Mouse (Mus musculus) adrenal gland (tissue): ENCODE results near the gene Hoxd3.

ENCODE experiments used
- intact Hi-C: fragments of 180-260 bp; cut with DNase I; formaldehyde crosslinking; loops from one replicate; pipeline ENCODE4 v1.15.1; 2025

Hoxd3 gene

GRCm38 (mm10) chr2:74704393-74704998, 7.2 kb upstream of the Hoxd3 start, which contains the start of gene Hoxd8:
Gene Hoxd8 (plus strand): TSS chr2:74704615.
- intact Hi-C loops, result loop anchor here (2.0 to 5.0 kb wide), 4 partner anchors 258 to 883 kb away; no protein-coding TSS in a partner anchor

- intact Hi-C loops, result loop anchor here (2.0 to 5.0 kb wide), 4 partner anchors 257 to 882 kb away; no protein-coding TSS in a partner anchor
Measured at GRCm38 (mm10) chr2:74704999-74705466, 6.7 kb upstream of the Hoxd3 start.

GRCm38 (mm10) chr2:74705467-74706089, 6.1 kb upstream of the Hoxd3 start:
- intact Hi-C loops, result loop anchor here (2.0 kb wide), 1 partner anchor 433 kb away; no protein-coding TSS in a partner anchor

GRCm38 (mm10) chr2:74706393-74706960, 5.2 kb upstream of the Hoxd3 start:
- intact Hi-C loops, result no loop called here

GRCm38 (mm10) chr2:74707599-74707998, 4.1 kb upstream of the Hoxd3 start:
- intact Hi-C loops, result no loop called here

- intact Hi-C loops, result no loop called here
Measured at GRCm38 (mm10) chr2:74708676-74709075, 3.1 kb upstream of the Hoxd3 start.

- intact Hi-C loops, result loop anchor here (10.0 kb wide), 1 partner anchor 115 kb away; the partner anchor contains the start of gene Mtx2
Measured at GRCm38 (mm10) chr2:74709465-74710419, 2.0 kb upstream of the Hoxd3 start.

- intact Hi-C loops, result loop anchor here (10.0 kb wide), 1 partner anchor 114 kb away; the partner anchor contains the start of gene Mtx2
Measured at GRCm38 (mm10) chr2:74710929-74711543, 691 bp upstream of the Hoxd3 start.

GRCm38 (mm10) chr2:74713239-74714150, 1.8 kb downstream of the Hoxd3 start:
- intact Hi-C loops, result loop anchor here (10.0 kb wide), 1 partner anchor 111 kb away; the partner anchor contains the start of gene Mtx2

- intact Hi-C loops, result loop anchor here (10.0 kb wide), 1 partner anchor 111 kb away; the partner anchor contains the start of gene Mtx2
Measured at GRCm38 (mm10) chr2:74714156-74714789, 2.5 kb downstream of the Hoxd3 start.

GRCm38 (mm10) chr2:74714881-74715280, 3.2 kb downstream of the Hoxd3 start:
- intact Hi-C loops, result loop anchor here (1.0 to 10.0 kb wide), 3 partner anchors 110 to 422 kb away; partner anchors contain the start of gene Mtx2

GRCm38 (mm10) chr2:74715504-74716241, 3.9 kb downstream of the Hoxd3 start:
- intact Hi-C loops, result loop anchor here (1.0 to 10.0 kb wide), 4 partner anchors 109 to 422 kb away; partner anchors contain the start of gene Mtx2

GRCm38 (mm10) chr2:74720384-74720783, 8.7 kb downstream of the Hoxd3 start:
- intact Hi-C loops, result no loop called here

GRCm38 (mm10) chr2:74720955-74721491, 9.3 kb downstream of the Hoxd3 start:
- intact Hi-C loops, result no loop called here

GRCm38 (mm10) chr2:74721882-74722281, 10.2 kb downstream of the Hoxd3 start:
- intact Hi-C loops, result no loop called here

- intact Hi-C loops, result no loop called here
Measured at GRCm38 (mm10) chr2:74722949-74723348, 11.2 kb downstream of the Hoxd3 start.

- intact Hi-C loops, result no loop called here
Measured at GRCm38 (mm10) chr2:74724244-74725015, 12.7 kb downstream of the Hoxd3 start.
